Mouse (Mus musculus) small intestine, adult 2 months (tissue): ENCODE results near the gene Oat.

Source experiments
- CTCF ChIP-seq: fragments of 200-500 bp; IDR thresholded peaks from 2 replicates; pipeline ENCODE4 v1.5.1; 2012; ENCODE audit warnings: low read depth, mild to moderate bottlenecking, control low read depth, inconsistent platforms, low read length, moderate library complexity, mixed read lengths; ENCODE audit not compliant: insufficient replicate concordance, insufficient read length; ENCODE audit errors: extremely low read depth
- POLR2A ChIP-seq: fragments of 200-500 bp; IDR thresholded peaks from 2 replicates; pipeline ENCODE4 v1.6.1; 2012; ENCODE audit warnings: low read depth, mild to moderate bottlenecking, control low read depth, inconsistent platforms, low read length, moderate library complexity

GRCm38 (mm10) chr7:132551351-132552126 lies 24.7 kb downstream of the Oat start:
- TF ChIP-seq CTCF (peak; percentile 90), POLR2A (no peak)
